Mouse (Mus musculus) MEL (cell line): Measurements from ENCODE around the gene Adra1d.

ENCODE experiments used
- CTCF ChIP-seq, 3 experiments: IDR thresholded peaks in 2 of 3; conservative IDR thresholded peaks in 1 of 3; 2 replicates each; pipeline ENCODE4 v1.5.1; 2011 to 2012; ENCODE audit warnings: low read length in 3 of 3, low read depth in 2 of 3, mild to moderate bottlenecking in 2 of 3, improper control_type of control experiment in 1 of 3, inconsistent platforms in 1 of 3, mixed read lengths in 1 of 3, moderate library complexity in 1 of 3; ENCODE audit not compliant: control insufficient read depth in 1 of 3, insufficient read depth in 1 of 3, poor library complexity in 1 of 3, severe bottlenecking in 1 of 3
- NELFE ChIP-seq: IDR thresholded peaks from 2 replicates; pipeline ENCODE4 v1.6.1; 2011; ENCODE audit warnings: low read depth, low read length, improper control_type of control experiment
- NRF1 ChIP-seq: IDR thresholded peaks from 2 replicates; pipeline ENCODE4 v1.6.1; 2014; ENCODE audit warnings: low read depth, mild to moderate bottlenecking, inconsistent platforms, low read length, improper control_type of control experiment, moderate library complexity; ENCODE audit not compliant: poor library complexity, insufficient read depth, severe bottlenecking
- POLR2A ChIP-seq, 2 experiments: IDR thresholded peaks; 2 replicates each; pipeline ENCODE4 v1.6.1; 2011 to 2012; ENCODE audit warnings: low read length in 2 of 2, mild to moderate bottlenecking in 2 of 2, control low read depth in 1 of 2, improper control_type of control experiment in 1 of 2, low read depth in 1 of 2, moderate library complexity in 1 of 2; ENCODE audit not compliant: control insufficient read depth in 1 of 2, insufficient read depth in 1 of 2, poor library complexity in 1 of 2
- USF1 ChIP-seq: IDR thresholded peaks from 2 replicates; pipeline ENCODE4 v1.6.1; 2014; ENCODE audit warnings: low read depth, mild to moderate bottlenecking, inconsistent platforms, low read length, improper control_type of control experiment, moderate library complexity
- ZNF384 ChIP-seq: IDR thresholded peaks from 2 replicates; pipeline ENCODE4 v1.6.1; 2012; ENCODE audit warnings: low read depth, mild to moderate bottlenecking, inconsistent platforms, low read length, improper control_type of control experiment

DNA sequence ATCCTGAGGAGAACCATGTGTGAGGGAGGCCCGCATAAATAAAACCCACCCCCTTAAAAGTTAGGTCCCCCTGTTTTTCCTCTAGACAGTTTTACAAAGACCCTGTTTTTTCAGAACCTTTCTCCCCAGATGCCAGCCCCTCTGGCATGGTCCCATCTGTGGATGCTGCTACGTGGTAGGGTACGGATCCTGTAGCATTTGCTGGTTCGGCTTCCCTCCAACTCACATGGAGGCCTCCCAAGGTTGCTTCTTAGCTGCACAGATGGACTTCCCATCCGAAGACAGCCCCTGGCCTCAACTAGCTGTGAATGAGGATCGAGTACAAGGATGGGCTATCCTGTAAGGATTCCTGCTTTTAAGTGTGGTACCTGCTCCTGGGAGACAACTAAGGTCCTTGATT, 32.8 kb upstream of the Adra1d start:
- TF ChIP-seq ZNF384: no peak
- TF ChIP-seq USF1: no peak
- no peak for TF ChIP-seq CTCF (IDR thresholded peaks at IDR 0.05 in 2 of 3, conservative IDR thresholded peaks at IDR 0.05 in 1 of 3; ENCODE audit: control insufficient read depth in 1 of 3, insufficient read depth in 1 of 3, low read depth in 2 of 3, low read length in 3 of 3, poor library complexity in 1 of 3, severe bottlenecking in 1 of 3)
- no peak for TF ChIP-seq POLR2A (IDR thresholded peaks at IDR 0.05; ENCODE audit: control insufficient read depth in 1 of 2, insufficient read depth in 1 of 2, low read depth in 1 of 2, low read length in 2 of 2, poor library complexity in 1 of 2)
- TF ChIP-seq NRF1: no peak
- TF ChIP-seq NELFE: no peak
